Mouse (Mus musculus) induced T-regulatory cell, adult 2 months (primary cell): ENCODE results near the gene Zfp579.
A peak's percentile ranks its signal among the peaks of the same experiment; 100 is the strongest.

Experiments used
- DNase-seq: peaks from one replicate; pipeline ENCODE4 v3.0.0-alpha.2; 2012; ENCODE audit warnings: low read depth

Zfp579 gene

DNA sequence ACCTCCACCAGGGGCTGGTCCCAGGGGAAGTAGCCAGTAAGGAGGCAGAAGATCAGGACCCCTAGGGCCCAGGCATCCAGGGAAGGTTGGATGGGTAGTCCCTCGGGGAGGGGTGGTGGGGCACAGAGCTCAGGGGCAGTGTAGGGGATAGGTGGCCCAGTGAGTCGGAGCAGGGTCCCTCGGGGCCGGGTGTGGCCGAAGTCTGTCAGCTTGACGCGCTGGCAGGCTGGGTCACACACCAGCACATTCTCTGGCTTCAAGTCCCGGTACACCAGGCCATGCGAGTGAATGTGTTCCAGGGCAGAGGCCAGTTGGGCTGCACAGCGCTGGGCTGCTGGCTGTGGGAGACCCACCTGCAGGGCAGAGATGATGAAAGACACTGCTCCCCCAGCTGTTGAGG is 38.6 kb downstream of the Zfp579 start:
- DNase-seq = no peak

DNA sequence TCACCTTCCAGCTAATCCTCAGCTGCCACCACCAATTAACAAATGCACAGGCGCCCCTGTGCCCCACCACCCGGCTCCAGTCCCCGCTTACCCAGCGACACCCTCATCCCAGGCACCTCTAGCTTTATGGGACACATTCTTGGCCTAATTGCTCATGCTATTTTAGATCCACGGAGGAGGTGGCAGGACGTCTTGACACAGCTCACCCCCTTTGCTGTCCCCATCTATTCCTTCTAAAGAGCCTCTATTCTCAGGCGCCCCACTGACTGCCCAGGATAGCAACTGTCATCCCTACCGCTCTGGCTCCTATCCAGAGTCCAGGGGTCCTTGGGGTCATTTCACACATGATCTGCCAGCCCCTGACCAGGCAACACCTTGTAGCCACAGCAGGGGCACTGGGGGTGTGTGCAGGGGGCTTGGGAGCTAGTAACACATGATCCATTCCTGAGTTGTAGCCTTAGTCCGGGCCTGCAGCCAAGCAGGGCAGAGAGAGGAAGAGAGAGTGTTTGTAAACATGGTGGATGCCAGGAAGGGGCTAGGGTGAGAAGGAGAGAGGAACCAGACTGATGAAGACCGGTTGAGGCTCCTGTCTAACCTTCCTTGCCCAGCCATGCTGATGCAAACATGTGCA is 42.0 kb downstream of the Zfp579 start:
- no peak for DNase-seq

DNA sequence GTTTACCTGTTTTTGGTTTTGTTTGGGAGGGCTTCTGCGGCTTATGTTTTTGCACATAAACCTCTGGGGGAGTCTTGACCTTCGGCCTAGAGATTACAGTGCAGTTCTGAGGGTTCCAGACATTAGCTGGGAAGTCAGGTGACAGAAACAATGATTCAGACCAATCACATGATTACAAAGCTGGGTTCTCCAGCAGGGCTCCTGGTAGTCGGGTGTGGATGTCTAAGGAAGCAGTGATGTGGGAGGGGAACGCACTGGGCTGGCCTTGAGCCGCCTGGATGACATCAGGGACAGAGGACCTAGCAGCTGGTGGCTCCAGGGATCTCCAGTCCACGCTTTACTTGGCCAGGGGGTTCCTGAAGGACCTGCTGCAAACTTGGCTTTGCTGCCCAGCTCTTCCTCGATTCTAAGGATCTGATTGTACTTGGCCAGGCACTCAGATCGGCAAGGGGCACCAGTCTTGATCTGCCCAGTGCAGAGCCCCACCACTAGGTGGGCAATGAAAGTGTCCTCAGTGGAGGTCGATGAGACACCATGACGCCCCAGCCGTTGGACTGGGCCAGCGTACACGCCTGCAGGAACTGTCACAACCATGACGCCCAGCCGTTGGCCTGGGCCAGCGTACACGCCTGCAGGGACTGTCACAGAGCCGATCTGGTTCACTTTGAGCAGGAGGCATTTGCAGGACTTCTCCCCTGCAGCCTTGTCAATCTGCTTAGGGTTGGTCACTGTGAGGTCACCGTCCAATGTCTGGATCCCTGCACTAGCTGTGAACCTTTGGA is 45.2 kb downstream of the Zfp579 start:
- no peak for DNase-seq

DNA sequence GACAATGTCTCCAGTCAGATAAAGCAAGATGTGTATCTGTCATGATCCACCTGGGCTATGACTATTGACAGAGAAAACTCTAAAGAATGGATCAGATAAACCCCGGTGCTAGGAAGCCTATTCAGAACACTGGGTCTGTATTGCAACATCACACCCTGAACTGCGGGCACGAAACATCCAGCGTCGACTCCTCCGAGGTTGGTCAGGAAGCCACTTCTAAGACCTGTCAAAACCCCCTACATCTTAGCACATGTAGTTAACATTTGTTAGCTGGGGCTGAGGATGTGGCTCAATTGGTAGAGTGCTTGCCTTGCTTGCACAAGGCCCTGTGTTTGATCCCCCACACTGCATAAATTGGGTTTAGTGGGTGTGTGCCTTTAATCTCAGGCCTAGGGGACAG is 47.6 kb downstream of the Zfp579 start:
- DNase-seq = peak; percentile 26

DNA sequence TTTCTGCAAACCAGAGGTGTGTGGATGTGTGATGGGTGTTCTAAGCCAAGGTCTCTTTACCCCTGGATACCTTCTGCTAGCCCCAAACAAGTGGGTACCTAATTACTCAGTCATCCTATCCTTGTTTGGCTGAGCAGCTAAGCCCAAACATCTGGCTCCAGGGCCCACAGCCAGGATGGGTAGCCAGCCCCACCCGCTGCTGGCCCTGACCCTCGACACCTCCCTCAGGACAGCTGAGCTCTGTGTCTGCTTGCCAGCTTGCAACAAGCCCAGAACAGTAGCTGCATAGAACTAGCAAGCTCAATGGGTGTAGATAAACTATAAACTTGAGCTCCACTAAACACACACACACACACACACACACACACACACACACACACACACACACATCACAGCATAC is 48.1 kb downstream of the Zfp579 start:
- no peak for DNase-seq

DNA sequence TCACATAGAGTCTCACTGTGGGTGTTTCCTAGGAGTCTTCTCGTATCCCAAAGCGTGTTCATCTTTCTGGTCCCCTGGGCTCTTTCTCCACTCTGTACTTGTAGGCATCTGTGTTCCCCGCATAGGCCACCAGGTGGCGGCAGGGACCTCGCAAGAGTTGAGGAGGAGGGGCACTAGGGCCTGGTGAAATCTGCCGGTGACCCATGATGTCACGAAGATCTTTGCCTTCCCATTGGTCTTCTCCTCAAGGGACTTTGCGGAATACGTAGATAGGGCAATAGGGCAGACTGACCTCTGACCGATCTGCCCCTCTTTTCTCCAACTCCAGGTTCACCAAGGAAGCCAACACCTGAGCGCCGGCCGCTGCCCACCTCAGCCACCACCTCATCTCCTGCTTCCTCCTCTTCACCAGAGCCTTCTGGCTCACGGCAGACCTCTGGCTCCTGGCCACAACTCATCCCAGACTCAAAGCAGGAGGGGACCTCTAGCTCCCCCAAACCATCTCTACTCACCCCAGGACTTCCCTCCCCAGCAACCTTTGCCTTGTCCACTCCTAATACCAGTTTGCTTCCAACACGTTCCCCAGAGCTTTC is 52.6 kb downstream of the Zfp579 start:
- peak; percentile 98 for DNase-seq

DNA sequence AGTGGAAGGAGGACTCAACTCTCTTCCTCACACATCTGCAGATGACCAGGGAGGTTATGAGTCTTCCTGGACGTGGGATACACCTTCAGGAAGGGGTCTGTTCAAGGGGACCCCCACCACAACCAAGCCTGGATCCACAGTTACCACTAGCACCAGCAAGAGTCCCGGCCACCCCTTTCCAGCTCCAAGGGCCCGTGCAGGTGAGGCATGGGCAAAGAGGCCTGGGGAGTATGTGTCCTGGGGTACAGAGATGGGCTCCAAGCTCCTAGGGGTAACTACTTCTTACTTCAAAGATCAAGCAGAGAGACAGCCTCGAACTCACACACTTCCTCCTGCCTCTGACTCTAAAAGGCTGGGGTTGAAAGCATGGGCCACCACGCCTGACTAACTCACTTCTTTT is 53.3 kb downstream of the Zfp579 start:
- no peak for DNase-seq

DNA sequence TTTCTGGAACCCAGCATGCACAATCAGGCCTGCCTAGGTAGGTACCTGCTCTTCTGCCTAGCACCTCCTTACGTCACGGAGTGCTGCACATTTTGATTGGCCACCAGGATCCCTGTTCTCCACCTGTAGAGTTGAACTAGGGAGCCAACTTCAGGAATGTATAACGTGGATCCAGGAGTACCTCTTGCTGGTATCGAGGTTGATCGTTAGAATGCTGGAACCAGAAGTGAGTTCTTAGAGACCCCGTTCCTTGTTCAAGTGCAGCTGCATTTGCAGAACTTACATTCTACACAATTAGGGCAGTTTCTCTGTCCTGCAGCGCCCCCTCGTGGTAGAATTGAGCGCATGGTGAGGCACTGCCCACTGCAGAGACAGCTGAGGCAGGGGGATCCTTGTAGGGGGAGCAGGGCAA is 55.9 kb downstream of the Zfp579 start:
- peak; percentile 93 for DNase-seq

DNA sequence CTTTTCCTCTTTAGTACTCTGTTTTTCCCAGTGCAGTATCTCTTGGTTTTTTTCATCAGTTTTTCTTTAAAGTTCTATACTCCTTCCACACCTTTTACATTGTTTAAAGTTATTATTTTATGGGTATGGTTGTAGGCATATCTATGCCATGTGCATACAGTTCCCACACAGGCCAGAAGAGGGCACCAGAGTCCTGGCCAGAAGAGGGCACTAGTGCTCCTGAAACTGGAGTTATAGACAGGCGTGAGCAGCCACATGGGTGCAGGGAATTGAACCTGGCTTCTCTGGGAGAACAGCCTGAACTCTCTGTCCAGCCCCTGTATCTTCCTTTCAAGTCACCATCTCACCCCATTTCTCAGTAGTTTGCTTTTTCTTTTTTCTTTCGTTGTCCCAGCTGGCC is 57.5 kb downstream of the Zfp579 start:
- peak; percentile 84 for DNase-seq

DNA sequence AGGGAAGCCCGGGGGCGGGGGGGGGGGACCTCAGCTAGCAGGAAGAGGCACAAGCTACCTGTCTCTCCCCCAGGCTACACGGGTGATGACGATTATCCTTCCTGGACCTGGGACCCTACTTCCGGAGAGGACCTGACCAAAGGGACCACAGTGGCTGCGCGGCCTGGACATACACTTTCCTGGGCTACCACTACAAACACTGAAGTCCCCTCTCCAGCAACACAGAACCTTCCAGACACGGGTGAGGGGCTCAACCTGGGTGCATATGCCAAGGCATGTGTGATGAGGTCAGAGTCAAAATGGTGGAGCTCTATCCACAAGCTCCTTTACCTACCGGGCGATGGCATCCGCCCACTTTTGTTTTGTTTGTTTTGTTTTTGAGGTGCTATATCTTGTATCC is 58.6 kb downstream of the Zfp579 start:
- DNase-seq = no peak

DNA sequence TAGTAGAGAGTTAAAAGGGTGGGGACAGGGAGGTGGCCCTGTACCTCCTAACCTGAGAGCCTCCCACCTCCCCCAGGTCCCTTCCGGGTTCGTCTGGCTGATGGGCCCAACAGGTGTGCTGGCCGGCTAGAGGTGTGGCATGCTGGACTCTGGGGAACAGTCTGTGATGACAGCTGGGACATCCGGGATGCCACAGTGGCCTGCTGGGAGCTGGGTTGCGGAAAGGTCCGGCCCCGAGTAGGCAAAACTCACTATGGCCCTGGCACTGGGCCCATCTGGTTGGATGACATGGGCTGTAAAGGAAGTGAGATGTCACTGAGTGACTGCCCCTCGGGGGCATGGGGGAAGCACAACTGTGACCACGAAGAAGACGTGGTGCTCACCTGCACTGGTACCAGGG is 59.1 kb downstream of the Zfp579 start:
- no peak for DNase-seq

DNA sequence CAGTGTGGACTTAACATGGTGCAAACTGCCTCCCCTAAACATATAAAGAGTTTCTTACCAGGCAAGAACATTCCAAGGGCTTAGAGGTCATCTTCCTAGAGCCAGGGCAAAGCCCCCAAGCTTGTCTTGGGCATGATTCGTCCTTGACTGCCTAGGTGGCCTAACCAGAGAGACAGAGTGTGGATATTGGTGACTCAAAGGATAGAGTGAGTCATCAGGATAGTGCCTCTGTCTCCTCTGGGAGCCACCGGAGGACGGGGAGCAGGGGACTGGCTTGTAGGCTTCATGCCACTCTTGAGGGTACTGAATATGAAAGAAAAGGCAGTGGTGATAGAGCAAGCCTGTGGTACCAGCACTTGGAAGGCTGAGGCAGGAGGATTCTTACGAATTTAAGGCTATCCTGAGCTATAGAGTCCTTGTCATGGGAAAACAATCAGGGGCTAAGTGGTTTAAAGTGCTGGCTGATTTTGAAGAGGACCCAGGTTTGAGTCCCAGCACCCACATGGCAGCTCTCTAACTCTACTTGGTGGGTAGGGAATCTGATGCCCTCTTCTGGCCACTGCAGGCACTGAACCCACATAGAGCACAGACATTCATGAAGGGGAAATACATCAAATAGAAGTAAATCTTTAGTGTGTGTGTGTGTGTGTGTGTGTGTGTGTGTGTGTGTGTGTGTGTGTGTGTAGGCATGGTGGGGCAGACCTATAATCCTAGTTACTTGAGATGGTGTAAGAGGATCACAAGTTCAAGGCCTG is 61.6 kb downstream of the Zfp579 start:
- no peak for DNase-seq
